Mouse (Mus musculus) cortical plate, adult 2 months (tissue): ENCODE data around the gene Gm10310.

Source experiments
- CTCF ChIP-seq: fragments of 200-500 bp; IDR thresholded peaks from 2 replicates; pipeline ENCODE4 v1.5.1; 2011; ENCODE audit warnings: mild to moderate bottlenecking, control low read depth, low read length; ENCODE audit not compliant: insufficient read depth; ENCODE audit errors: extremely low read depth
- POLR2A ChIP-seq: fragments of 200-500 bp; IDR thresholded peaks from 2 replicates; pipeline ENCODE4 v1.6.1; 2011; ENCODE audit warnings: mild to moderate bottlenecking, low read length, control low read depth; ENCODE audit not compliant: insufficient read depth; ENCODE audit errors: extremely low read depth

GRCm38 (mm10) chr10:130030048-130030447 is 45.2 kb upstream of the Gm10310 start, which contains the start of gene Olfr821:
- TF ChIP-seq CTCF, result no peak
- TF ChIP-seq POLR2A, result no peak
